Mouse (Mus musculus): Measurements from ENCODE around the gene Fbxl13.

- TF ChIP-seq CEBPB (IDR thresholded peaks at IDR 0.05; ENCODE audit: insufficient read depth, poor library complexity, severe bottlenecking) (peak; percentile 86), POLR2A (IDR thresholded peaks at IDR 0.05; ENCODE audit: insufficient read length, low read depth) (no peak), E2F4 (IDR thresholded peaks at IDR 0.05; ENCODE audit: insufficient read depth) (no peak), USF1 (IDR thresholded peaks at IDR 0.05; ENCODE audit: low read depth) (no peak), MAX (IDR thresholded peaks at IDR 0.05; ENCODE audit: low read depth) (no peak), POLR2AphosphoS2 (IDR thresholded peaks at IDR 0.05; ENCODE audit: insufficient read length, low read depth) (no peak), TCF12 (IDR thresholded peaks at IDR 0.05; ENCODE audit: insufficient read depth, poor library complexity, severe bottlenecking) (peak; percentile 53), TCF3 (IDR thresholded peaks at IDR 0.05; ENCODE audit: insufficient read length, low read depth) (no peak), MYOD1 (IDR thresholded peaks at IDR 0.05; ENCODE audit: control insufficient read depth in 1 of 3, insufficient read length in 2 of 3, low read depth in 2 of 3) (peak; percentile 33 to 70 (median 68)), SRF (IDR thresholded peaks at IDR 0.05; ENCODE audit: control insufficient read depth, insufficient read length, low read depth) (no peak), MYOG (IDR thresholded peaks at IDR 0.05; ENCODE audit: control insufficient read depth in 1 of 3, insufficient read depth in 1 of 3, insufficient read length in 2 of 3, low read depth in 2 of 3) (peak in 2 of 3 experiments; percentile 10 to 27)
These were observed 152.0 kb downstream of the Fbxl13 start for GRCm38 (mm10) chr5:21493294-21493999.

Data from myocyte (in vitro differentiated cells).